Mouse (Mus musculus): ENCODE data around the gene Sntb2. TPM values are rescaled to one million over a fixed set of nuclear protein-coding genes. Genes with fewer than 3 reads are reported as not detected.

Gene Sntb2
- polyA plus RNA-seq, 1 experiment from 2014 or later: 9.1 TPM

GRCm38 (mm10) chr8:106893481-106894156 is 41.9 kb upstream of the Sntb2 start, which contains the start of gene Utp4:
TSS of gene Utp4 (plus strand) at chr8:106893636.
- peak within 1 kb of the TSS; percentile 95 for H3K4me3 ChIP-seq (ENCODE audit: low read depth, low read length)
- peak; percentile 90 for DNase-seq (ENCODE audit: low spot score)
- ATAC-seq (ENCODE audit: low FRiP score, low TSS enrichment): peak; percentile 96
- H3K27ac ChIP-seq (replicated peaks): peak within 1 kb of the TSS; percentile 96
- peak within 1 kb of the TSS; percentile 95 for H3K9ac ChIP-seq (ENCODE audit: low read length)
- no peaks in the 10 kb centered on the region for H3K9me3 ChIP-seq (ENCODE audit: control insufficient read depth, low read length)
- no peak for TF ChIP-seq CTCF (IDR thresholded peaks at IDR 0.05; ENCODE audit: low read depth)
- no peak for TF ChIP-seq EP300 (optimal IDR thresholded peaks at IDR 0.05)
- H3K4me1 ChIP-seq (replicated peaks; ENCODE audit: control insufficient read depth, insufficient read depth): no peaks in the 10 kb centered on the region
- H3K27me3 ChIP-seq (ENCODE audit: control insufficient read depth, insufficient read depth, low read length): no peaks in the 10 kb centered on the region
- H3K4me2 ChIP-seq (replicated peaks; ENCODE audit: low read depth): peak within 1 kb of the TSS; percentile 83
- 0 out of 2 replicates have a peak, but pooled peaks cover 2% of the 10 kb centered on the region for H3K36me3 ChIP-seq (ENCODE audit: control insufficient read depth, insufficient read depth, low read length)
- under 1% methylated on average over 55 of the region's 63 CpGs for WGBS

- ATAC-seq (ENCODE audit: low FRiP score, low TSS enrichment): no peak
- Histone ChIP-seq H3K4me3 (ENCODE audit: low read depth, low read length) (no peak overlapping the region), H3K4me2 (replicated peaks; ENCODE audit: low read depth) (no peak overlapping the region), H3K4me1 (replicated peaks; ENCODE audit: control insufficient read depth, insufficient read depth) (no peaks in the 10 kb centered on the region), H3K27me3 (ENCODE audit: control insufficient read depth, insufficient read depth, low read length) (no peaks in the 10 kb centered on the region), H3K27ac (replicated peaks) (no peak overlapping the region), H3K9me3 (ENCODE audit: control insufficient read depth, low read length) (no peaks in the 10 kb centered on the region), H3K9ac (ENCODE audit: low read length) (no peak overlapping the region), H3K36me3 (ENCODE audit: control insufficient read depth, insufficient read depth, low read length) (peaks cover 16% of the 10 kb centered on the region)
- 89% methylated on average over 5 of the region's 5 CpGs for WGBS
- TF ChIP-seq EP300 (optimal IDR thresholded peaks at IDR 0.05) (no peak), CTCF (IDR thresholded peaks at IDR 0.05; ENCODE audit: low read depth) (no peak)
- DNase-seq (ENCODE audit: low spot score): no peak
Measured at GRCm38 (mm10) chr8:106899473-106899872, 36.1 kb upstream of the Sntb2 start.

- WGBS: 89% methylated on average over 17 of the region's 17 CpGs
- Histone ChIP-seq H3K4me2 (replicated peaks; ENCODE audit: low read depth) (no peak overlapping the region), H3K4me3 (ENCODE audit: low read depth, low read length) (no peak overlapping the region), H3K27me3 (ENCODE audit: control insufficient read depth, insufficient read depth, low read length) (no peaks in the 10 kb centered on the region), H3K4me1 (replicated peaks; ENCODE audit: control insufficient read depth, insufficient read depth) (no peaks in the 10 kb centered on the region), H3K36me3 (ENCODE audit: control insufficient read depth, insufficient read depth, low read length) (peaks cover 29% of the 10 kb centered on the region), H3K9ac (ENCODE audit: low read length) (no peak overlapping the region), H3K27ac (replicated peaks) (no peak overlapping the region), H3K9me3 (ENCODE audit: control insufficient read depth, low read length) (no peaks in the 10 kb centered on the region)
- peak; percentile 61 for DNase-seq (ENCODE audit: low spot score)
- ATAC-seq (ENCODE audit: low FRiP score, low TSS enrichment): no peak
- TF ChIP-seq CTCF (IDR thresholded peaks at IDR 0.05; ENCODE audit: low read depth): peak; percentile 82
- TF ChIP-seq EP300 (optimal IDR thresholded peaks at IDR 0.05): no peak
Measured at GRCm38 (mm10) chr8:106905727-106906480, 29.6 kb upstream of the Sntb2 start.

- H3K4me1 ChIP-seq (replicated peaks; ENCODE audit: control insufficient read depth, insufficient read depth): no peaks in the 10 kb centered on the region
- ATAC-seq (ENCODE audit: low FRiP score, low TSS enrichment) (no peak), DNase-seq (ENCODE audit: low spot score) (no peak)
- H3K4me2 ChIP-seq (replicated peaks; ENCODE audit: low read depth): no peak overlapping the region
- H3K9me3 ChIP-seq (ENCODE audit: control insufficient read depth, low read length): no peaks in the 10 kb centered on the region
- H3K36me3 ChIP-seq (ENCODE audit: control insufficient read depth, insufficient read depth, low read length): peaks cover 32% of the 10 kb centered on the region
- no peaks in the 10 kb centered on the region for H3K27me3 ChIP-seq (ENCODE audit: control insufficient read depth, insufficient read depth, low read length)
- H3K9ac ChIP-seq (ENCODE audit: low read length): no peak overlapping the region
- no peak overlapping the region for H3K27ac ChIP-seq (replicated peaks)
- 83% methylated on average over 6 of the region's 6 CpGs for WGBS
- no peak overlapping the region for H3K4me3 ChIP-seq (ENCODE audit: low read depth, low read length)
- TF ChIP-seq CTCF (IDR thresholded peaks at IDR 0.05; ENCODE audit: low read depth): no peak
- TF ChIP-seq EP300 (optimal IDR thresholded peaks at IDR 0.05): no peak
Measured at GRCm38 (mm10) chr8:106906635-106907034, 28.9 kb upstream of the Sntb2 start.

GRCm38 (mm10) chr8:106907450-106907849 is 28.1 kb upstream of the Sntb2 start:
- no peak overlapping the region for H3K4me2 ChIP-seq (replicated peaks; ENCODE audit: low read depth)
- no peak overlapping the region for H3K4me3 ChIP-seq (ENCODE audit: low read depth, low read length)
- H3K4me1 ChIP-seq (replicated peaks; ENCODE audit: control insufficient read depth, insufficient read depth): no peaks in the 10 kb centered on the region
- DNase-seq (ENCODE audit: low spot score) (no peak), ATAC-seq (ENCODE audit: low FRiP score, low TSS enrichment) (no peak)
- no peak for TF ChIP-seq CTCF (IDR thresholded peaks at IDR 0.05; ENCODE audit: low read depth)
- TF ChIP-seq EP300 (optimal IDR thresholded peaks at IDR 0.05): no peak
- no peak overlapping the region for H3K9ac ChIP-seq (ENCODE audit: low read length)
- H3K36me3 ChIP-seq (ENCODE audit: control insufficient read depth, insufficient read depth, low read length): peaks cover 35% of the 10 kb centered on the region
- no peaks in the 10 kb centered on the region for H3K27me3 ChIP-seq (ENCODE audit: control insufficient read depth, insufficient read depth, low read length)
- H3K9me3 ChIP-seq (ENCODE audit: control insufficient read depth, low read length): no peaks in the 10 kb centered on the region
- no peak overlapping the region for H3K27ac ChIP-seq (replicated peaks)
- WGBS: 89% methylated on average over 6 of the region's 6 CpGs

DNA sequence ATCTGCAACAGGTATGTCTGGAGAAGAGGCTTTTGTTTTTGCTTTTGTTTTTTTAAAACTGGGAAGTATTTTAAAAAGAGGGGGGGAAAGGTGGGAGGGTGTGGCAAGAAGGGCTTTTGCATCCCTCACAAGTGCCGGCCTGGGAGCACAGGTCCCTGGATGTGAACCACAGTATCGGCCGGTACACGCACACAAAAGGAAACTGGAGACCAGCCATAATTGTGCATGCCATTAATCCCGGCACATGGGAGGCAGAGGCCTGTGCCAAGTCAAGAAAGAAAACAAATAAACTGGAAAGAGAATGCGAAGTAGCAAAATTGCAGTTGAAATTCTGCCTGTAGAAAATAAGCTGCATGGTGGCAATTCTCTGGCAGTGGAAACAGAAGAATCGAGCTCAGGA is 27.3 kb upstream of the Sntb2 start:
- no peak overlapping the region for H3K4me2 ChIP-seq (replicated peaks; ENCODE audit: low read depth)
- no peaks in the 10 kb centered on the region for H3K9me3 ChIP-seq (ENCODE audit: control insufficient read depth, low read length)
- H3K4me1 ChIP-seq (replicated peaks; ENCODE audit: control insufficient read depth, insufficient read depth): no peaks in the 10 kb centered on the region
- no peak for TF ChIP-seq CTCF (IDR thresholded peaks at IDR 0.05; ENCODE audit: low read depth)
- no peak for TF ChIP-seq EP300 (optimal IDR thresholded peaks at IDR 0.05)
- peaks cover 33% of the 10 kb centered on the region for H3K36me3 ChIP-seq (ENCODE audit: control insufficient read depth, insufficient read depth, low read length)
- H3K27me3 ChIP-seq (ENCODE audit: control insufficient read depth, insufficient read depth, low read length): no peaks in the 10 kb centered on the region
- 74% methylated on average over 7 of the region's 7 CpGs for WGBS
- no peak overlapping the region for H3K9ac ChIP-seq (ENCODE audit: low read length)
- no peak overlapping the region for H3K27ac ChIP-seq (replicated peaks)
- DNase-seq (ENCODE audit: low spot score) (no peak), ATAC-seq (ENCODE audit: low FRiP score, low TSS enrichment) (no peak)
- H3K4me3 ChIP-seq (ENCODE audit: low read depth, low read length): no peak overlapping the region
